Comparison of ENCODE assay signal across 16 mouse cellular contexts in genomic region chr4:140217934-140218333, GRCm38 (mm10). TPM values are rescaled to one million over a fixed set of nuclear protein-coding genes. Genes with fewer than 3 reads are reported as not detected.
A peak's percentile ranks its signal among the peaks of the same experiment; 100 is the strongest.
DNase-seq lines count a peak whose midpoint lies in the region; ATAC-seq and TF ChIP-seq lines count a peak whose summit lies in the region.
"Had no signal": no experiment of that assay in that cellular context is flagged by ENCODE, and none has a peak within 500 bp of the region (broad histone marks: within the 10 kb centered on the region; RNA-seq: fewer than 3 reads in every experiment).

No protein-coding gene starts in this region.

- no peak for TF ChIP-seq CTCF in left cerebral cortex, adult 2 months (IDR thresholded peaks at IDR 0.05)
- no peak for TF ChIP-seq CTCF in midbrain, postnatal 0 days (IDR thresholded peaks at IDR 0.05)

- no peaks in the 10 kb centered on the region for H3K36me3 ChIP-seq in forebrain, embryonic 13.5 days (ENCODE audit: poor library complexity, severe bottlenecking)
- H3K36me3 ChIP-seq in hindbrain, embryonic 15.5 days, result no peaks in the 10 kb centered on the region
- no peaks in the 10 kb centered on the region for H3K36me3 ChIP-seq in midbrain, postnatal 0 days (ENCODE audit: insufficient read depth, low read length)
- H3K36me3 ChIP-seq: limb, embryonic 15.5 days had no signal

- intact Hi-C loops in left cerebral cortex, adult 2 months (cut with DNase I), result no loop called here
- intact Hi-C loops in heart, postnatal 14 days (cut with DNase I), result no loop called here

- WGBS in forebrain, embryonic 13.5 days, result 35% methylated on average over 8 of the region's 8 CpGs
- 37% methylated on average over 8 of the region's 8 CpGs for WGBS in hindbrain, embryonic 15.5 days
- 49% methylated on average over 8 of the region's 8 CpGs for WGBS in midbrain, postnatal 0 days

- peak overlapping the region; percentile 50; the same call in 1 of the 2 replicates for H3K27ac ChIP-seq in left cerebral cortex, adult 2 months
- peak overlapping the region; percentile 85 for H3K27ac ChIP-seq in forebrain, embryonic 13.5 days
- peak overlapping the region; percentile 59 for H3K27ac ChIP-seq in hindbrain, embryonic 15.5 days (replicated peaks)
- no peak overlapping the region for H3K27ac ChIP-seq in midbrain, postnatal 0 days (ENCODE audit: low read depth, low read length)
- H3K27ac ChIP-seq: limb, embryonic 15.5 days had no signal

- peaks cover 76% of the 10 kb centered on the region for H3K4me1 ChIP-seq in forebrain, embryonic 13.5 days
- H3K4me1 ChIP-seq in hindbrain, embryonic 15.5 days (replicated peaks), result peaks cover 61% of the 10 kb centered on the region
- no peaks in the 10 kb centered on the region for H3K4me1 ChIP-seq in midbrain, postnatal 0 days (ENCODE audit: insufficient read depth, low read length)
- H3K4me1 ChIP-seq: limb, embryonic 15.5 days had no signal

- H3K9ac ChIP-seq in forebrain, embryonic 13.5 days, result peak overlapping the region; percentile 26; the same call in 1 of the 2 replicates
- no peak overlapping the region for H3K9ac ChIP-seq in hindbrain, embryonic 15.5 days
- H3K9ac ChIP-seq in midbrain, postnatal 0 days (replicated peaks; ENCODE audit: low read length, poor library complexity, severe bottlenecking), result 0 out of 2 replicates have a peak overlapping the region, but pooled peaks have one; percentile 8
- H3K9ac ChIP-seq: limb, embryonic 15.5 days had no signal

- H3K27me3 ChIP-seq in forebrain, embryonic 13.5 days, result no peaks in the 10 kb centered on the region
- no peaks in the 10 kb centered on the region for H3K27me3 ChIP-seq in hindbrain, embryonic 15.5 days
- no peaks in the 10 kb centered on the region for H3K27me3 ChIP-seq in midbrain, postnatal 0 days (ENCODE audit: insufficient read depth, low read length)

- H3K4me2 ChIP-seq in forebrain, embryonic 13.5 days, result no peak overlapping the region
- H3K4me2 ChIP-seq in hindbrain, embryonic 15.5 days, result no peak overlapping the region
- H3K4me2 ChIP-seq in midbrain, postnatal 0 days (ENCODE audit: low read depth, low read length, poor library complexity, severe bottlenecking), result no peak overlapping the region
- H3K4me2 ChIP-seq: limb, embryonic 15.5 days had no signal

- DNase-seq in left cerebral cortex, adult 2 months (ENCODE audit: extremely low spot score in 1 of 2, low spot score in 2 of 2), result no peak
- DNase-seq in left cerebral cortex, adult 9 months (ENCODE audit: low spot score in 2 of 2), result no peak
- DNase-seq in midbrain, postnatal 0 days (ENCODE audit: low spot score), result peak; percentile 58
- DNase-seq in heart, postnatal 14 days, result no peak
- no peak for DNase-seq in kidney, adult 18-20 months
- DNase-seq: adrenal gland, adult 8-10 months; gastrocnemius, postnatal 25 days; kidney, postnatal 25 days; right cerebral cortex, postnatal 25 days; thymus, adult 18-20 months had no signal

- H3K4me3 ChIP-seq in left cerebral cortex, adult 2 months, result no peak overlapping the region
- no peak overlapping the region for H3K4me3 ChIP-seq in forebrain, embryonic 13.5 days
- H3K4me3 ChIP-seq in hindbrain, embryonic 15.5 days, result no peak overlapping the region
- H3K4me3 ChIP-seq in midbrain, postnatal 0 days (ENCODE audit: low read depth, low read length), result no peak overlapping the region
- H3K4me3 ChIP-seq: limb, embryonic 15.5 days had no signal

- ATAC-seq in forebrain, embryonic 13.5 days, result peak; percentile 50
- ATAC-seq in hindbrain, embryonic 15.5 days (ENCODE audit: low FRiP score, low read depth), result 0 out of 2 replicates have a peak, but pooled peaks have one; percentile 3
- peak; percentile 53; the same call in 1 of the 2 replicates for ATAC-seq in midbrain, postnatal 0 days (ENCODE audit: low FRiP score)
- ATAC-seq in cerebellum, adult (ENCODE audit: insufficient number of reproducible peaks, low FRiP score, low TSS enrichment), result no peak
- ATAC-seq: intestine, embryonic 16.5 days had no signal

- H3K9me3 ChIP-seq in forebrain, embryonic 13.5 days (replicated peaks), result no peaks in the 10 kb centered on the region
- no peaks in the 10 kb centered on the region for H3K9me3 ChIP-seq in hindbrain, embryonic 15.5 days
- no peaks in the 10 kb centered on the region for H3K9me3 ChIP-seq in midbrain, postnatal 0 days (ENCODE audit: low read length)
- H3K9me3 ChIP-seq: limb, embryonic 15.5 days had no signal

RNA-seq across cellular contexts. Expression of gene Igsf21, which starts 28.6 kb away (rescaled TPM):
- total RNA-seq in left cerebral cortex, adult 2 months (2021), result 10 to 100 TPM; 68.8 to 75.2 TPM
- 28.6 and 29.4 TPM in 2 replicates for polyA plus RNA-seq in forebrain, embryonic 13.5 days (2015; fragmentation: Nextera tagmentation; extraction: Ambion mirVana)
- polyA plus RNA-seq in hindbrain, embryonic 15.5 days (2015; fragmentation: Nextera tagmentation; extraction: Ambion mirVana), result 91.0 and 102 TPM in 2 replicates
- 115 and 145 TPM in 2 replicates for total RNA-seq in midbrain, postnatal 0 days (2014; rRNA removed)
- polyA plus RNA-seq in midbrain, postnatal 0 days (2015; fragmentation: Nextera tagmentation; extraction: Ambion mirVana), result 146 TPM in 2 replicates
- total RNA-seq in heart, postnatal 14 days (2021), result under 1 TPM in 1 of 2 experiments, not detected in 1; 0.31 TPM
- total RNA-seq: megakaryocyte-erythroid progenitor cell, adult 5-6 weeks had no signal

Comparison
In these comparisons a context has a peak if more than half of its experiments do, and no peak if none do; other contexts are left out.
1. RNA of gene Igsf21, which starts 28.6 kb away (total RNA-seq): 115 to 145 TPM in midbrain, postnatal 0 days and 68.8 to 75.2 TPM in left cerebral cortex, adult 2 months; 0.31 TPM in heart, postnatal 14 days; every median in the first group is over 10 times any median in the second.